Mouse (Mus musculus) spleen, postnatal 10 days (tissue): Measurements from ENCODE around the gene Ngef.

Source experiments
- DNase-seq, 2 experiments: peaks; one replicate each; pipeline ENCODE4 v3.0.0; 2021 to 2022; ENCODE audit warnings: low spot score in 2 of 2

Gene Ngef

DNA sequence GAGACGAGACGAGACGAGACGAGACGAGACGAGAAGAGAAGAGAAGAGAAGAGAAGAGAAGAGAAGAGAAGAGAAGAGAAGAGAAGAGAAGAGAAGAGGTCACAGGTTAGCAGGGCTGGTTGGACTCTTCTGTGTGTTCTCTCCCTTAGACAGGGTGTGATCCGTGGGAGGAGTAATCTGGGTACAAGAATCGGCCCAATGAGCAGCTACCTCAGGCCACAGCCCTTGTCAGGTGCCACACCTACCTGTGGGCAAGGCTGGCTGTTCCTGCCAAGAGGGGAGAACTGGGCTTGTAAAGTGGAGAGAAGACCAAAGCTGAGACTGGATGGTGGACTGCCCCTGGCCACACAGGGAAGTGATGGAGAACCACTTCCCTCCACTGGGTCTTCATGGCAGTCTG lies 7.9 kb downstream of the Ngef start:
- DNase-seq: no peak

GRCm38 (mm10) chr1:87562967-87563366 lies 10.7 kb downstream of the Ngef start:
- no peak for DNase-seq

GRCm38 (mm10) chr1:87553586-87553985 lies 20.1 kb downstream of the Ngef start:
- no peak for DNase-seq

GRCm38 (mm10) chr1:87551008-87551407 lies 22.7 kb downstream of the Ngef start:
- no peak for DNase-seq

- peak in 1 of 2 experiments; percentile 33 for DNase-seq
Measured at GRCm38 (mm10) chr1:87541614-87542013, 32.1 kb downstream of the Ngef start.

- no peak for DNase-seq
Measured at GRCm38 (mm10) chr1:87537008-87537407, 36.7 kb downstream of the Ngef start.

DNA sequence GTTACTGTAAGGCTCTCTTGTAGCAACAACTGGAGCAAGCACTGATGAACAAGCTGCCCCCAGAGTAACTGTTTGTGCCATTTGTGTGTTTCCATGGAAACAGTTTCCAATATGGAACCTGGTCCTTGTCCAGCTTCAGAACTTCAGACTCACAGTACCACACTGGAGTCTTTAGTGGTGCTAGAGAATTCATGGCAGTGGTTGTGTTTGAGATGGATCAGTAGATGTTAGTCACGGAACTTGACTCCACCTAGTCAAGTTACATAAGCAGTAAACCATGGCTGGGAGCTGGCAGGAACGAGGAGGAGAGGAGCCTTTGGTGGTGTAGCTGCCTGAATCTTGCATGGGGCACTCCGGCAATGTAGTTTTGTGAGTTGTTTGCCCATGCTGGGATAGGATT lies 39.6 kb downstream of the Ngef start:
- no peak for DNase-seq

GRCm38 (mm10) chr1:87532346-87532745 lies 41.3 kb downstream of the Ngef start:
- DNase-seq: no peak

DNA sequence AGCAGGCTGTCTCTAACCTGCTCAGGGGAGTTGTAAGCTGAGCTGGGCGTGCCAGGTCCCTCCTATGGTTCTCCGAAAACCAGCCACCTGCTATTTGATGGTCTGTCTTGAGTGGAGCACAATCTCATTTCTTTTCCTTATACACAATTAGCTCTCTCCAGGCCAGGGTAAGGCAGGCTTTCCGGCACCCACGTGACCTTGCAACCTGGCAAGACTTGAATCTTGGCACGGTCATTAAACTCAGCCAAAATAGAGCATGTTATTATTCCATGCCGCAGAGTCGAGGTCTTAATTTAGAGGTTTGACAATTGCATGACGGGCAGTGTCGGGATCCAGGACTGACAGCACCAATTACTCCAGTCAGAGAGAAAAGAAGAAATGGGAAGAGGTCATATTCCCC lies 46.5 kb downstream of the Ngef start:
- no peak for DNase-seq

- no peak for DNase-seq
Measured at GRCm38 (mm10) chr1:87525041-87525440, 48.6 kb downstream of the Ngef start.

GRCm38 (mm10) chr1:87521523-87521922 lies 52.1 kb downstream of the Ngef start:
- DNase-seq: no peak

DNA sequence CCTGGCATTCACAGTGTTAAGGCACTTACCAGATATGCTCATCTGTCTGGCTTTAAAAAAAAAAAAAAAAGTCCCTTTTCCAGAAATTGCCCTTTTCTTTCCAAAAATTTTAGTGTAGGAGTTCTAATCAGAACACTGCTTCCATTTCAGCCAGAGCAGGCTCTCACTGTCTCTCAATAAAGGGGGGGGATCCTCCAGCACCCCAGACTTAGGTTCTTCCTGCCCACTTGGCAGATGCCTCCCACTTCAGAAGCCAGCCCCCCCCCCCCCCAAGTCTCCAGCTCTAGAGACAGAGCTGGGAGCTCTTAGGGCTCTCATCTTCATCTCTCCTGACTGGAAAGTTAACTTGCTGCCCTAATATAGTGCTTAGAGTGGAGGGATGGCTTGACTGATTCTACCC lies 53.2 kb downstream of the Ngef start:
- no peak for DNase-seq

DNA sequence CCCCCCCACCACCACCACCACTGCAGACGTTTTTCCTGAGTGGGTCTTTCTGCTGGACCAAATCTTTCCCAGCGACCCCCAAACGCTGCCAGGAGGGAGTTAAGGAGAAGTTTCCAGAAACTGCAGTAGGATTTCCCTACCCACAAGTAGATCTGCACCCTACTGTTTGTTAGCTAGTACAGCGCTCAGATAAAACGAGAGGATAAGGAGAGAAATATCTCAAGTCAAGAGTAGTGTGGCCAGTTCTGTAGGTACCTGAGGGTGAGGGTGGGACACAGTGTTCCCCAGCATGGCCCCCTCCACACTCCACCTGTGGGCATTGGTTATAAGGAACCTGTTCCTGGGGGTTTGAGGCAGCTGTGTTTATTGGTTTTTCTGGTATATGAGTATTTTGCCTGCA lies 62.8 kb downstream of the Ngef start:
- no peak for DNase-seq

GRCm38 (mm10) chr1:87510166-87510691 lies 63.4 kb downstream of the Ngef start:
- DNase-seq: peak in 1 of 2 experiments; percentile 37

GRCm38 (mm10) chr1:87509561-87510165 lies 64.0 kb downstream of the Ngef start, which contains the start of gene Neu2:
Gene Neu2 (plus strand): TSS chr1:87509889.
- DNase-seq: no peak

DNA sequence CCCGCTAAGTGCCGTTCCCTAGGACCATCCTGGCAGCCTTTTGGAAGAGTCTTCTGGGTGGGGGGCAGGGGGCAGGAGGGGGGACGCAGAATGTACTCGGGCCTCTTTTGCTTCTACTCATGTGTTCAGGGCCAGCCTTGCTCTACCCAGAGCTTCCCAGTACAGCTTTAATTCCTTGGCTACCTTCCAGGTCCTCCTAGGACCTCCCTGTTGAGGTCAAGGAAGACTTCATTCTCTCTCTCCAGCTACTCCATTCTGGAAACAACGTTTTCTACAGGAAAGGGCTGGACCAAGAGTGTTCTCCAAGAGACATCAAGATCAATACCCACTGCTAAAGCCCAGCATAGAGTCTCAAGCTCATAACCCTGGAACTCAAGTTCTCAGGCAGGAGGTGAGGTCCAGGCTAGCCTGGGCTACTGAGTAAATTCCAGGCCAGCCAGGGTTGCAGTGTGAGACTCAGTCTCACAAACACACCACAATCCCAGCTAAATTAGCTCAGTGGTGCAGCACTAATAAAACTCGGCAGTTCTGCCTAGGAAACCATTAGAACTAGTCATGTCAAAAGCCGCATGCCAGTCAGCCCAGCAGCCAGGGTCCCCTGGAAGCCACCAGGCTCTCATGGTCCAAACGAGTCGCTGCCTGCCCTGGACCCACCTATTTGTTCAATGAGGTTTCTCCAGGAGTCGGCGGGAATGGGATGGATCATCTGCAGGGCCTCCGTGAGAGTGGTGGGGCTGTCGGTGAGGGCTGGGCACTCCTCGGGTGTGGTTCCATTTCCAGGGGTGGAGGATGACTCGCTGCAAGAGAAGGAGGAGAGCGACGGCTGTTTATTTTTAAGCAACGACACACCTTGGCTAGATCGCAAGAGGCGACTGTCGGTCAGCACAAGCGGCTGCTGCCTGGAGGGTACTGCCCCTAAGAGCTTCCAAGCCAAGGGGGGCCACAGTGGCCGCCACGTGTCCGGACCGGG lies 64.8 kb downstream of the Ngef start:
- no peak for DNase-seq

DNA sequence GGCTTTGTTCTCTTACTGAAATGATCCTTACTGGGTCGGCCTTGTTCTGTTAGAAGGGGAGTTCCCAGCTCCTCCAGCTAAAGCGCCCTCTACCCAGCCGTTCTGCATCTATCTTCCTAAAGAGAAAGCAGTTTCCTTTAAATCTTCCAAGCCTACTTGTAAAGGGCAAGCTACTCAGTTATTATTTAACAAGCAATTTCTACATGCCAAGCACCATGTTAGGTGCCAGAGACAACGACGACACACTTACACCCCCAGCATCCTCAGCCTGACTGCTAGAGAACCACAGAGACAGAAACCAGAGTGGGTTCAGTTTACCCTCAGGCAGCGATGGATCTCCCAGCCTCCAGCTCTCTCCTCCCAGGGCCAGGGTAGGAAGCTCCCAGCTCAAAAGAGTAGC lies 65.8 kb downstream of the Ngef start:
- DNase-seq: no peak

- no peak for DNase-seq
Measured at GRCm38 (mm10) chr1:87505524-87505923, 68.1 kb downstream of the Ngef start.

- DNase-seq: no peak
Measured at GRCm38 (mm10) chr1:87493542-87493941, 80.1 kb downstream of the Ngef start.

DNA sequence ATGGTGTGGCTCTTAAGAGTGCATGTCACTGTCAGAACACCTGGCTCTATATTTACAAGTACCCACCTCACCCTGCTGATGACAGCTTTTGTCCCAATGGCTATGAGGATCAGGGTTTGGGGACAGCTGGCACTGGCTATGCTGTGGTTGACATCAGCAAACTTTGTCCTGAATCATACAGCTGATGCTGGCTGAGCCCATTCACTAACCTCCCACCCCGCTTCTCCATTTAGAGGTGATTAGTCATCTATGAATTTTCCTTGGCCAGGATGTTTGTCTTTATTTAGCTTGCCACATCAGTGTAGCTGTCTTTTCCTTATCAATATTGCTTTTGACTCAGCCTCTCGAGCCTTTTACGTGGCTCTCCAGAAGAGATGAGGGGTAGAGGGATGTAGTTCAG lies 81.4 kb downstream of the Ngef start:
- no peak for DNase-seq

DNA sequence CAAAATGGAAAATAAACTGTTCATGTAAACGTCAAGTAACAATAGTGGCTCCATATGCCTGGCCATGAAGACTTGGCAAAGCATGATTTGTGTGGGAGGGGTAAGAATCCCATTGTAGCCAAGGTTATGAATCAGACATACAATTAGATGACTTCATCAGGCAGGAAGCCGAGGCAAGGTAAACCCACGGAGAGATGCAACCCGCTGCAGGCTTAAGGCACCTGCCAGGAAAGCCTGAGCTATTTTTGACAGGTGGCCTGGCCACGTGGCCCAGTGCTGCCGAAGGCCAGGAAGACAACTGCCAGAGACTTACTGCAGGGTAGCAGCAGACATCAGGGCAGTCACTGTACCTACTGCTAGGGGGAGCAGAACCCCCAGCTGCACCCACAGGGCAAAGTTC lies 87.3 kb downstream of the Ngef start:
- no peak for DNase-seq

DNA sequence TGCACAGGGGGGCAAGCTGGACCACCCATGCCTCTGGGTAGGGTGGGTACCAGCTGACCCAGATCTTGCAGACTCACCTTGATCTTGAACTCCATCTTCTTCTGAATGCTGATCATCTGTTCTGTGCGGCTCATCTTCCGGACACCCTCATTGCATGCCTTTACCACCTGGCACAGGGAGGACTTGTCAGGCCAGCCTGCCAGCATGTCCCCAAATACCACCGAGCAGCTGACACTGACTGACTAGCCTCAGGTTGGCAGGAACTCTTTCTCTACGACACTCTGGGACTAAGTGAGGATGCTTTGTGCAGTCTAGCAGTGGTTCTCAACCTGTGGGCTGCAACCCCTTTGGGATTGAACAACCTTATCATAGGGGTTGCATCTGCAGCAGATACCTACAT lies 91.1 kb downstream of the Ngef start:
- DNase-seq: no peak
